Mouse (Mus musculus): Measurements from ENCODE around the gene Slc37a1.
A peak's percentile ranks its signal among the peaks of the same experiment; 100 is the strongest.

The Slc37a1 gene

GRCm38 (mm10) chr17:31286492-31286891 lies at the start of gene Slc37a1:
Gene Slc37a1, plus strand, starts transcription at chr17:31286792.
- no peak for DNase-seq (ENCODE audit: low read depth)

GRCm38 (mm10) chr17:31238234-31239020 lies 48.2 kb upstream of the Slc37a1 start:
- no peak for DNase-seq (ENCODE audit: low read depth)

DNA sequence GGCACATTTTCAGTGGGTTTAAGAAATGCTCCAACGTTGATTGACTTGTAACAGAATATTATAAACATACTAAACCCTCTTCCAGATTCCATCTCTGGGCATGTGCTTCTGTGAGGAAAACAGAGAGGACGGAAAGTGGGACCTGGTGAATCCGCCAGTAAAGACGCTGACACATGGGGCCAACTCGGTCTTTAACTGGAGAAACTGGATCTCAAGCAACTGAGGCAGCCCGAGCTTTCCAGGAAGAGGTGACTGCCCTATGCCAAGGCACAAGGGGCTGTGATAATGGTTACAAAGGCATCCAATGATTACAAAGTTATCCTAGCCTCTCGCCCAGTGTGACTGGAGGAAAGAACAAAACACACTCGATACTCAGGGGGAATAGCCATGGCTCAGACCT lies 45.4 kb upstream of the Slc37a1 start:
- no peak for DNase-seq (ENCODE audit: low read depth)

DNA sequence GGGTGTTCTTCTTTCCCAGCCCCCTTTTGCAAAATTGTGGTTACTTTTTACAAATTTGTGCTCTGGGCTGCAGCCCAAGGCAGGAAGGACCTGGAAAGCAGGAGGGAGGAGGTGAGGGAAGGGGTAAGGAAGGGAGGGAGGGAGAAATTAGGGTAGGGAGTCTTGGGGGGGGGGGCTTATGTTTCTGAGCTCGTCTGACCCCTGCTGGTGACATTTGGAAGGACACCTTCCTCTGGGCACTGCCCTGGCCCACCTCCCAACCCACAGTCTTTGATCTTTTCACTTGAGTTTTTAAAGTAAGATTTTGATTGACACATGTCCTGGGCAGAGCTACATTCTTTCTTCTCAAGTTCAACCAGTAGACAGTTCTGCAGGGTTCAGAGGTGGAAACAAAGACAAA lies 43.8 kb upstream of the Slc37a1 start:
- DNase-seq (ENCODE audit: low read depth), result no peak

DNA sequence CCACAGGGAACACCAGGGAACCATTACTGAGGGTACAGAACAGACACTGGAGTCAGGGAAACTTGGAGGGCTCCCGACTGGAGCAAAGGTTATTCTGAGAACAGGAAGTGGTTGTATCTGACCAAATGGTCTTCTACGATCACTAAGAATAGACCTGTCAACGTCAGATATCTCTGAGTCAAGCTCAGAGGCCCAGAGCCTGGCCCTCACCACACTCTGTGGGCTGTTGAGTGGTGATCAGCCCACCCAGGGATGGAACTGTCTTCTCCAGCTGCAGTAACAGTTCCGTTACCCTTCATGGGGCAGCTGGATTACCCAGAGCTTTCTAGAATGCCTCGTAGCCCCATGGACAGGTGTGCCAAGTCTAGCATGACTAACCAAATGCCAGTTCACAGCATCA lies 41.3 kb upstream of the Slc37a1 start:
- no peak for DNase-seq (ENCODE audit: low read depth)

GRCm38 (mm10) chr17:31247144-31247543 lies 39.4 kb upstream of the Slc37a1 start:
- no peak for DNase-seq (ENCODE audit: low read depth)

DNA sequence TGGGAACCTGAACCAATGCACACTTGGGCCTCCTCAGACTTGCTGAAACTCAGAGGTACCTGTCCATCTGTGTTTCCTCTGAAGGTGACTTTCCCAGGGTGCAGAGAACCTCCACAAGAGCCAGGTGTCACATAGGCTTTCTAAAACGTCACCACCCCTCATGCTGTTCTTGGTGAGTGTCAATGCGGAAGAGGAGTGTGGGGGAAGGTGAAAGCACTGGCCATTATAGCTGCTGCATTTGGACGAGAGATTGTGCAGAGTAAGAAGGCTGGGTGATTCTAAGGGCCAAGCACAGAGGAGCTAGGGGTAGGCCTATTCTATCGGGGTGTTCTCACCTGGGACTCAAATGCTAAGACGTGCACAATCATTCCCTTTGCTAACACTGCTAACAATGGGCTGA lies 32.6 kb upstream of the Slc37a1 start:
- no peak for DNase-seq (ENCODE audit: low read depth)

GRCm38 (mm10) chr17:31254463-31254931 lies 32.1 kb upstream of the Slc37a1 start:
- DNase-seq (ENCODE audit: low read depth), result peak; percentile 40

DNA sequence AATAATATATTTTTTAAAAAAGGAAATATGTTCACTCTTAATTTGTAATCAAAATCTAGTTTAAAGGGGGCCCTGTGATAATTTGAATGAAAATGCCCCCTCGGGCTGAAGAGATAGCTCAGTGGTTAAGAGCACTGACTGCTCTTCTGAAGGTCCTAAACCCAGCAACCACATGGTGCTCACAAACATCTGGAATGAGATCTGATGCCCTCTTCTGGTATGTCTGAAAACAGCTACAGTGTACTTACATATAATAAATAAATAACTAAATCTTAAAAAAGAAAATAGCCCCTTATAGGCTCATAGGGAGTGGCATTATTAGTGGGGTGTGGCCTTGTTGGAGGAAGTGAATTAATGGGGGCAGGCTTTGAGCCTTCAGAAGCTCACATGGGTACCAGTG lies 29.4 kb upstream of the Slc37a1 start:
- no peak for DNase-seq (ENCODE audit: low read depth)

- DNase-seq (ENCODE audit: low read depth), result no peak
These were observed 28.7 kb upstream of the Slc37a1 start for GRCm38 (mm10) chr17:31257898-31258297.

DNA sequence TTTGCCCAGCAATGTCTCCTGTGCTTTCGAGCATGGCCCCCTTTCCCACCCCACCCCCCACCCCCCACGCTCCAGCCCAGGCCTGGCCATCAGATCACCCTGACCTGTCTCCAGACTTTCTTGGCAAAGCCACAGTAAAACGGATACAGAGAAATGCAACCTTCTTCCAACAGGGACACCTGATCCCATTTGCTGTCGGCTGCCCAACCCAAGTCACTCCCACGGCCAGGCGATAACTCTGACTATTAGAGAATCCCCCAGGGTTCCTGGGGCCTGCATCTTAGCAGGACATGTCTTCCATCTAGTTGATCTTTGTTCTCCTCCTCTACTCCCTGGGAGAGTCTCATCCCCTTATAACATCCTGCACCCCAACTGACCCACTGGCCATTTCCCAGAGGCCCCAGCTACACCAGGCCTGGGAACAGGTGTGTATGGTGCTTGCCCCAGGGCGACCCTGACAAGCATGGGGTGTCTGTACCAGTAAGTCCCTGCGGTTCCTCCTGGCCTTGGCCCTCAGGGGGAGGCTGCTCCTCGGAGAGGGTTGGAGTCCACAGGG lies 28.2 kb upstream of the Slc37a1 start:
- no peak for DNase-seq (ENCODE audit: low read depth)

GRCm38 (mm10) chr17:31259145-31259544 lies 27.4 kb upstream of the Slc37a1 start:
- DNase-seq (ENCODE audit: low read depth), result no peak

- DNase-seq (ENCODE audit: low read depth), result no peak
These were observed 26.8 kb upstream of the Slc37a1 start for GRCm38 (mm10) chr17:31259825-31260224.

DNA sequence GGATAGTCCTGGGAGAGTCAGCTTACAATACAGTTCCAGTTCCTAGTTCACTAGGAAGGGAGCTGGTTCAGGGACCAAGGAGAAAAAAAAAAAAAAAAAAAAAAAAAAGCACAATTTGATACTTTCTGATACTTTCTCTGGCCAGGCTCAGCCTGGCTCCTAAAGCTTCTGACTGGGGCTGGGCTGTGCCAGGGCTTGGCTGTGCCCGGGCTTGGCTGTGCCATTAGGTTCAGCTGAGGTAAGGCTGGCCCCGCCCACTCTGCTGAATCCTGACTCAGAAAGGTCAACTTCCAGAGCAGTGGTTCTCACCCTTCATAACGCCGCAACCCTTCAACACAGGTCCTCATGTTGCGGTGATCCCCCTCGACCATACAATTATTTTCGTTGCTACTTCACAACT lies 26.2 kb upstream of the Slc37a1 start:
- no peak for DNase-seq (ENCODE audit: low read depth)

GRCm38 (mm10) chr17:31261352-31261751 lies 25.2 kb upstream of the Slc37a1 start:
- no peak for DNase-seq (ENCODE audit: low read depth)

DNA sequence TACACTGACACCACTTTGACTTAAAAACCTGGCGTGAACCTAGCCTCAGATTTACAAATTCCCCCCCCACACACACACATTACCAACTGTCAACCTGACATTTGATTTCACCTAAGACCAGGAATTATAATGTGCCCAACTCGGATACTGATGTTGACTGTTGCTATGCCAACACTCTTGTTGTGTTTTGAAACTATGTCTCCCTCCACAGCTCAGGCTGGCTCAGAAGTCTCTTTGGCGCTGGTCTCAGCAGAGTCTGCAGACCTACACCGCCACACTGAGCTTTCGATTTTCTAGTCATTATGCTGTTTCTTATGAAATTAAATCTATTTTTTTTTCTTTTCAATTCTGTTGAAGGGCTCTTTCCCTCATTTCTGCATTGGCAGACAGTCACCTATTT lies 23.9 kb upstream of the Slc37a1 start:
- no peak for DNase-seq (ENCODE audit: low read depth)

DNA sequence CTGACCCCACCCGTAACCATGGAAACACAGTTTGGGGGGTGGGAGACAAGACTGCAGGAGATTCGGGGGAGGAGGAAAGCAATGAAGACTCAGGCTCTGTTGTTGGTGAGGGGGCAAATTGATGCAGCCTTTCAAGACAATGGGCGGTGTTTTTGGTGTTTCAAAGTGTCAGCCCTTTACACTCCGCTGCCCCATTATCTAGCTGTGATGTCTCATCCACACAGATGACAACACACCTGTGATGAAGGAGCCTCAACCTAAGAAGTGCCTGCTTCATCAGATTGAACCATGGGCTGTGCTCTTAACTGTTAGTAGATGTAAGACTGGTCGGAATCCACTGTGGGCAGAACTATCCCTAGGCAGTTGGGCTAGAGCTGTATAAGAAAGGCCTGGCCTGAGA lies 22.8 kb upstream of the Slc37a1 start:
- DNase-seq (ENCODE audit: low read depth), result no peak

- no peak for DNase-seq (ENCODE audit: low read depth)
These were observed 22.2 kb upstream of the Slc37a1 start for GRCm38 (mm10) chr17:31264372-31264771.

DNA sequence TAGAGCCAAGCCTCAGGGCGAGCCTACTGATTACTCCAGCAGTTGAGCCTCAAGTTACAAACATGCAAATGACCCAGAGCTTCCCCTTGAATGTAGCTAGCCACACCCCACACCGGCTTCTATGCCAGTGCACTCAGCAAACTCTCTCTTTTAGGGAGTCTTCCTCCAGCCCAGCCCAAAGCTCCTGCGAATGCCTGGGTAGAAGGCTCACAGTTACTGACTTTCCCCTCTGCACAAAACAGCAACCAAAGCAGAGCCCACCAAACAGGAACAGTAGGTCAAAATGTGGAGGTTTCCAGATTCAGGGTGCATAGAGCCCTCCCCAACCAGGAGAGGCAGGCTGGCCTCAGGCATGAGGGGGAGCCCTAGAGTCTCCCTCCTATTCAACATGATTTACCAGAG lies 21.4 kb upstream of the Slc37a1 start:
- DNase-seq (ENCODE audit: low read depth), result no peak

GRCm38 (mm10) chr17:31265831-31266230 lies 20.8 kb upstream of the Slc37a1 start:
- DNase-seq (ENCODE audit: low read depth), result no peak

GRCm38 (mm10) chr17:31266321-31266950 lies 20.2 kb upstream of the Slc37a1 start:
- DNase-seq (ENCODE audit: low read depth), result no peak

GRCm38 (mm10) chr17:31267138-31267537 lies 19.5 kb upstream of the Slc37a1 start:
- DNase-seq (ENCODE audit: low read depth), result no peak

DNA sequence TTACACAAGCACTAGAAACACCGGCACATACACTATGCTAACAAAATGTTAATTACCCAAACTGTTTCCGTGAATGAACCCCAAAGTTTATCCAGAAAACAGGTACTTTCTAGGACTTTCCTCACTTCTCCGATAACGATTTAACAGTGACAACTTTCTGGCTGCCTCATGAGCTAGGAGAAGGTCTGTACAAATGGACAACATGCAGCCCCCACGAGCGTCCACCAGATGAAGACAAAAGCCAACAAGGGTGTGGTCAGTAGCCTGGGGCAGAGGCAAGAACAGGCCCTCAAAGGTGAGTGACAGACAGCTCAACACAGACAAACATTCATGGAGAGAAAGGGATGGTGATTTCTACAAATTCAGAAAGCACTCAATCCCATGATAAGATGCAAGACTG lies 19.0 kb upstream of the Slc37a1 start:
- DNase-seq (ENCODE audit: low read depth), result no peak

Measured in c-Kit-positive CD71-negative TER-119-negative erythroid progenitor cells, embryonic 14.5 days (primary cell).